In genomic region chr6:140424991-140425361, GRCm38 (mm10) we compare ENCODE assay signal across 7 mouse cellular contexts. TPM values are rescaled to one million over a fixed set of nuclear protein-coding genes. Genes with fewer than 3 reads are reported as not detected.
DNase-seq lines count a peak whose midpoint lies in the region; ATAC-seq and TF ChIP-seq lines count a peak whose summit lies in the region.

No protein-coding gene starts in this region.

- WGBS in embryonic facial prominence, embryonic 14.5 days: under 1% methylated on average over 16 of the region's 17 CpGs
- 0% methylated on average over 17 of the region's 17 CpGs for WGBS in hindbrain, embryonic 14.5 days
- WGBS in stomach, embryonic 16.5 days: under 1% methylated on average over 17 of the region's 17 CpGs

- TF ChIP-seq POLR2A in ES-Bruce4 (IDR thresholded peaks at IDR 0.05; ENCODE audit: insufficient read depth, low read length): no peak

- H3K36me3 ChIP-seq in ES-Bruce4 (ENCODE audit: control insufficient read depth, insufficient read depth, low read length, poor library complexity, severe bottlenecking): no peaks in the 10 kb centered on the region; the same call in 1 of the 2 replicates
- peaks cover 15% of the 10 kb centered on the region for H3K36me3 ChIP-seq in embryonic facial prominence, embryonic 14.5 days (ENCODE audit: control insufficient read depth, insufficient read depth, low read length)
- peaks cover 12% of the 10 kb centered on the region for H3K36me3 ChIP-seq in hindbrain, embryonic 14.5 days (replicated peaks; ENCODE audit: control insufficient read depth, insufficient read depth)
- no peaks in the 10 kb centered on the region for H3K36me3 ChIP-seq in stomach, embryonic 16.5 days (ENCODE audit: control insufficient read depth, insufficient read depth, low read length)

- DNase-seq in T-cell, adult 2 months (ENCODE audit: low spot score): peak; percentile 37
- peak; percentile 45 for DNase-seq in embryonic facial prominence, embryonic 14.5 days (ENCODE audit: low spot score)
- peak; percentile 41 for DNase-seq in hindbrain, embryonic 14.5 days (ENCODE audit: low spot score)
- peak; percentile 39 to 51 for DNase-seq in left cerebral cortex, adult 2 months (ENCODE audit: extremely low spot score in 1 of 2, low spot score in 2 of 2)

- TF ChIP-seq EP300 in ES-Bruce4 (IDR thresholded peaks at IDR 0.05; ENCODE audit: insufficient read depth, low read depth, low read length): no peak

- ATAC-seq in embryonic facial prominence, embryonic 14.5 days (ENCODE audit: low read depth): peak; percentile 11; the same call in 1 of the 2 replicates
- ATAC-seq in hindbrain, embryonic 14.5 days (ENCODE audit: low FRiP score): no peak
- ATAC-seq in megakaryocyte, adult 5-6 weeks (ENCODE audit: poor library complexity, severe bottlenecking): peak; percentile 30
- ATAC-seq in stomach, embryonic 16.5 days (ENCODE audit: insufficient read depth, low FRiP score): peak; percentile 37; the same call in 1 of the 2 replicates

- H3K27me3 ChIP-seq in ES-Bruce4 (ENCODE audit: control insufficient read depth, insufficient read depth, low read length, poor library complexity, severe bottlenecking): no peaks in the 10 kb centered on the region
- no peaks in the 10 kb centered on the region for H3K27me3 ChIP-seq in embryonic facial prominence, embryonic 14.5 days (replicated peaks; ENCODE audit: control insufficient read depth, insufficient read depth, low read length)
- no peaks in the 10 kb centered on the region for H3K27me3 ChIP-seq in hindbrain, embryonic 14.5 days (ENCODE audit: control insufficient read depth, insufficient read depth, low read length)
- H3K27me3 ChIP-seq in stomach, embryonic 16.5 days (ENCODE audit: control insufficient read depth, insufficient read depth, low read length): no peaks in the 10 kb centered on the region

- peak overlapping the region; percentile 80 for H3K4me2 ChIP-seq in embryonic facial prominence, embryonic 14.5 days (ENCODE audit: low read depth, low read length)
- H3K4me2 ChIP-seq in hindbrain, embryonic 14.5 days (replicated peaks): peak overlapping the region; percentile 59
- peak overlapping the region; percentile 65 for H3K4me2 ChIP-seq in stomach, embryonic 16.5 days (ENCODE audit: low read depth, low read length)

- H3K9ac ChIP-seq in ES-Bruce4 (ENCODE audit: low read depth, poor library complexity, severe bottlenecking): peak overlapping the region; percentile 100
- peak overlapping the region; percentile 96 for H3K9ac ChIP-seq in embryonic facial prominence, embryonic 14.5 days (ENCODE audit: low read depth, low read length)
- peak overlapping the region; percentile 100 for H3K9ac ChIP-seq in hindbrain, embryonic 14.5 days
- peak overlapping the region; percentile 97 for H3K9ac ChIP-seq in stomach, embryonic 16.5 days (ENCODE audit: low read length)

- intact Hi-C loops in left cerebral cortex, adult 2 months (cut with DNase I): loop anchor here (1.0 to 10.0 kb wide), 4 partner anchors 273 to 660 kb away; no protein-coding TSS in a partner anchor

- no peaks in the 10 kb centered on the region for H3K9me3 ChIP-seq in ES-Bruce4 (replicated peaks; ENCODE audit: control insufficient read depth, insufficient read depth, low read length, poor library complexity, severe bottlenecking)
- H3K9me3 ChIP-seq in embryonic facial prominence, embryonic 14.5 days (ENCODE audit: control insufficient read depth, low read length): no peaks in the 10 kb centered on the region
- H3K9me3 ChIP-seq in hindbrain, embryonic 14.5 days (ENCODE audit: control insufficient read depth, low read length): no peaks in the 10 kb centered on the region
- H3K9me3 ChIP-seq in stomach, embryonic 16.5 days (replicated peaks; ENCODE audit: control insufficient read depth, low read length): no peaks in the 10 kb centered on the region

- H3K27ac ChIP-seq in ES-Bruce4 (ENCODE audit: insufficient read depth, low read length): no peak overlapping the region
- H3K27ac ChIP-seq in embryonic facial prominence, embryonic 14.5 days (replicated peaks; ENCODE audit: low read depth, low read length): peak overlapping the region; percentile 94
- H3K27ac ChIP-seq in hindbrain, embryonic 14.5 days: peak overlapping the region; percentile 98
- peak overlapping the region; percentile 98 for H3K27ac ChIP-seq in left cerebral cortex, adult 2 months
- peak overlapping the region; percentile 95 for H3K27ac ChIP-seq in stomach, embryonic 16.5 days (ENCODE audit: low read length)

- H3K4me1 ChIP-seq in ES-Bruce4 (ENCODE audit: control insufficient read depth, insufficient read depth, low read length): peaks cover 2% of the 10 kb centered on the region
- peaks cover 5% of the 10 kb centered on the region; the same call in 1 of the 2 replicates for H3K4me1 ChIP-seq in embryonic facial prominence, embryonic 14.5 days (ENCODE audit: control insufficient read depth, insufficient read depth, low read length)
- H3K4me1 ChIP-seq in hindbrain, embryonic 14.5 days (replicated peaks; ENCODE audit: control insufficient read depth, insufficient read depth, low read length): peaks cover 23% of the 10 kb centered on the region
- H3K4me1 ChIP-seq in stomach, embryonic 16.5 days (ENCODE audit: control insufficient read depth, insufficient read depth, low read length): peaks cover 9% of the 10 kb centered on the region

- H3K4me3 ChIP-seq in ES-Bruce4 (ENCODE audit: low read depth, low read length): peak overlapping the region; percentile 100
- peak overlapping the region; percentile 96 for H3K4me3 ChIP-seq in embryonic facial prominence, embryonic 14.5 days (ENCODE audit: low read depth, low read length)
- peak overlapping the region; percentile 99 for H3K4me3 ChIP-seq in hindbrain, embryonic 14.5 days (replicated peaks; ENCODE audit: low read length)
- H3K4me3 ChIP-seq in left cerebral cortex, adult 2 months: peak overlapping the region; percentile 98
- H3K4me3 ChIP-seq in stomach, embryonic 16.5 days (replicated peaks; ENCODE audit: low read length): peak overlapping the region; percentile 97

- no peak for TF ChIP-seq CTCF in ES-Bruce4 (IDR thresholded peaks at IDR 0.05; ENCODE audit: low read depth, low read length)
- TF ChIP-seq CTCF in left cerebral cortex, adult 2 months (IDR thresholded peaks at IDR 0.05): peak; percentile 25

RNA-seq across cellular contexts. Expression of gene Plekha5, which starts 1.1 kb away (rescaled TPM):
- 65.7 and 80.3 TPM in 2 replicates for polyA plus RNA-seq in ES-Bruce4 (2011; ENCODE audit: insufficient read depth, insufficient read length, low read depth, missing spikeins)
- polyA plus RNA-seq in embryonic facial prominence, embryonic 14.5 days (2014; fragmentation: Nextera tagmentation; extraction: Ambion mirVana): 43.8 and 45.0 TPM in 2 replicates
- polyA plus RNA-seq in hindbrain, embryonic 14.5 days (2014; fragmentation: Nextera tagmentation; extraction: Ambion mirVana): 37.8 and 38.6 TPM in 2 replicates
- total RNA-seq in left cerebral cortex, adult 2 months (2021): 100 to 1,000 TPM; 117 to 121 TPM
- total RNA-seq in megakaryocyte, adult 5-6 weeks (2015): 1.8 and 2.2 TPM in 2 replicates
- 2.6 and 4.8 TPM in 2 replicates for total RNA-seq in megakaryocyte, adult 5-6 weeks (2017)
- polyA plus RNA-seq in stomach, embryonic 16.5 days (2015; fragmentation: Nextera tagmentation; extraction: Ambion mirVana): 35.0 and 39.0 TPM in 2 replicates
